Mouse (Mus musculus): ENCODE results near the gene Trem2. TPM values are rescaled to one million over a fixed set of nuclear protein-coding genes. Genes with fewer than 3 reads are reported as not detected.

Trem2 gene
- polyA plus RNA-seq, 1 experiment: 40.0 TPM

- no peak overlapping the region for H3K27ac ChIP-seq (ENCODE audit: insufficient read depth, low read length)
- H3K4me1 ChIP-seq (ENCODE audit: control insufficient read depth, insufficient read depth, low read length): peaks cover 4% of the 10 kb centered on the region; the same call in 1 of the 2 replicates
- no peak overlapping the region for H3K4me3 ChIP-seq (ENCODE audit: insufficient read depth, low read length)
- TF ChIP-seq POLR2A (IDR thresholded peaks at IDR 0.05; ENCODE audit: extremely low read depth, insufficient read depth, low read length) (no peak), CTCF (IDR thresholded peaks at IDR 0.05; ENCODE audit: extremely low read depth, insufficient read depth, low read length) (no peak)
Observed at GRCm38 (mm10) chr17:48323236-48323635, 23.0 kb upstream of the Trem2 start.

GRCm38 (mm10) chr17:48324258-48324657 is 21.9 kb upstream of the Trem2 start:
- no peak for TF ChIP-seq CTCF (IDR thresholded peaks at IDR 0.05; ENCODE audit: extremely low read depth, insufficient read depth, low read length)
- no peak for TF ChIP-seq POLR2A (IDR thresholded peaks at IDR 0.05; ENCODE audit: extremely low read depth, insufficient read depth, low read length)

GRCm38 (mm10) chr17:48325093-48325492 is 21.1 kb upstream of the Trem2 start:
- Histone ChIP-seq H3K4me1 (ENCODE audit: control insufficient read depth, insufficient read depth, low read length) (peaks cover 4% of the 10 kb centered on the region; the same call in 1 of the 2 replicates), H3K27ac (ENCODE audit: insufficient read depth, low read length) (no peak overlapping the region), H3K4me3 (ENCODE audit: insufficient read depth, low read length) (no peak overlapping the region)
- TF ChIP-seq POLR2A (IDR thresholded peaks at IDR 0.05; ENCODE audit: extremely low read depth, insufficient read depth, low read length) (no peak), CTCF (IDR thresholded peaks at IDR 0.05; ENCODE audit: extremely low read depth, insufficient read depth, low read length) (no peak)

More at GRCm38 (mm10) chr17:48324258-48324657, 21.9 kb upstream of the Trem2 start:
- peaks cover 4% of the 10 kb centered on the region; the same call in 1 of the 2 replicates for H3K4me1 ChIP-seq (ENCODE audit: control insufficient read depth, insufficient read depth, low read length)
- no peak overlapping the region for H3K4me3 ChIP-seq (ENCODE audit: insufficient read depth, low read length)
- H3K27ac ChIP-seq (ENCODE audit: insufficient read depth, low read length): no peak overlapping the region

- no peak for TF ChIP-seq CTCF (IDR thresholded peaks at IDR 0.05; ENCODE audit: extremely low read depth, insufficient read depth, low read length)
- no peak for TF ChIP-seq POLR2A (IDR thresholded peaks at IDR 0.05; ENCODE audit: extremely low read depth, insufficient read depth, low read length)
- no peak overlapping the region for H3K27ac ChIP-seq (ENCODE audit: insufficient read depth, low read length)
- H3K4me1 ChIP-seq (ENCODE audit: control insufficient read depth, insufficient read depth, low read length): peaks cover 4% of the 10 kb centered on the region; the same call in 1 of the 2 replicates
- H3K4me3 ChIP-seq (ENCODE audit: insufficient read depth, low read length): no peak overlapping the region
Observed at GRCm38 (mm10) chr17:48325638-48326037, 20.6 kb upstream of the Trem2 start.

- Histone ChIP-seq H3K4me3 (ENCODE audit: insufficient read depth, low read length) (no peak overlapping the region), H3K4me1 (ENCODE audit: control insufficient read depth, insufficient read depth, low read length) (peaks cover 4% of the 10 kb centered on the region; the same call in 1 of the 2 replicates), H3K27ac (ENCODE audit: insufficient read depth, low read length) (0 out of 2 replicates have a peak overlapping the region, but pooled peaks have one; percentile 64)
- no peak for TF ChIP-seq POLR2A (IDR thresholded peaks at IDR 0.05; ENCODE audit: extremely low read depth, insufficient read depth, low read length)
- TF ChIP-seq CTCF (IDR thresholded peaks at IDR 0.05; ENCODE audit: extremely low read depth, insufficient read depth, low read length): no peak
Observed at GRCm38 (mm10) chr17:48326656-48327055, 19.5 kb upstream of the Trem2 start.

- Histone ChIP-seq H3K4me3 (ENCODE audit: insufficient read depth, low read length) (no peak overlapping the region), H3K4me1 (ENCODE audit: control insufficient read depth, insufficient read depth, low read length) (no peaks in the 10 kb centered on the region), H3K27ac (ENCODE audit: insufficient read depth, low read length) (no peak overlapping the region)
- no peak for TF ChIP-seq POLR2A (IDR thresholded peaks at IDR 0.05; ENCODE audit: extremely low read depth, insufficient read depth, low read length)
- TF ChIP-seq CTCF (IDR thresholded peaks at IDR 0.05; ENCODE audit: extremely low read depth, insufficient read depth, low read length): no peak
Observed at GRCm38 (mm10) chr17:48332524-48332923, 13.7 kb upstream of the Trem2 start.

GRCm38 (mm10) chr17:48334186-48334585 is 12.0 kb upstream of the Trem2 start:
- Histone ChIP-seq H3K27ac (ENCODE audit: insufficient read depth, low read length) (no peak overlapping the region), H3K4me1 (ENCODE audit: control insufficient read depth, insufficient read depth, low read length) (no peaks in the 10 kb centered on the region), H3K4me3 (ENCODE audit: insufficient read depth, low read length) (no peak overlapping the region)
- no peak for TF ChIP-seq CTCF (IDR thresholded peaks at IDR 0.05; ENCODE audit: extremely low read depth, insufficient read depth, low read length)
- TF ChIP-seq POLR2A (IDR thresholded peaks at IDR 0.05; ENCODE audit: extremely low read depth, insufficient read depth, low read length): no peak

GRCm38 (mm10) chr17:48336857-48337256 is 9.3 kb upstream of the Trem2 start:
- Histone ChIP-seq H3K4me1 (ENCODE audit: control insufficient read depth, insufficient read depth, low read length) (no peaks in the 10 kb centered on the region), H3K4me3 (ENCODE audit: insufficient read depth, low read length) (no peak overlapping the region), H3K27ac (ENCODE audit: insufficient read depth, low read length) (no peak overlapping the region)
- TF ChIP-seq POLR2A (IDR thresholded peaks at IDR 0.05; ENCODE audit: extremely low read depth, insufficient read depth, low read length) (no peak), CTCF (IDR thresholded peaks at IDR 0.05; ENCODE audit: extremely low read depth, insufficient read depth, low read length) (peak; percentile 89)

GRCm38 (mm10) chr17:48340267-48340666 is 5.9 kb upstream of the Trem2 start:
- TF ChIP-seq CTCF (IDR thresholded peaks at IDR 0.05; ENCODE audit: extremely low read depth, insufficient read depth, low read length): no peak
- no peak for TF ChIP-seq POLR2A (IDR thresholded peaks at IDR 0.05; ENCODE audit: extremely low read depth, insufficient read depth, low read length)
- Histone ChIP-seq H3K4me1 (ENCODE audit: control insufficient read depth, insufficient read depth, low read length) (no peaks in the 10 kb centered on the region), H3K4me3 (ENCODE audit: insufficient read depth, low read length) (no peak overlapping the region), H3K27ac (ENCODE audit: insufficient read depth, low read length) (no peak overlapping the region)

GRCm38 (mm10) chr17:48341947-48342346 is 4.3 kb upstream of the Trem2 start:
- H3K4me3 ChIP-seq (ENCODE audit: insufficient read depth, low read length): no peak overlapping the region
- H3K4me1 ChIP-seq (ENCODE audit: control insufficient read depth, insufficient read depth, low read length): no peaks in the 10 kb centered on the region
- TF ChIP-seq POLR2A (IDR thresholded peaks at IDR 0.05; ENCODE audit: extremely low read depth, insufficient read depth, low read length) (no peak), CTCF (IDR thresholded peaks at IDR 0.05; ENCODE audit: extremely low read depth, insufficient read depth, low read length) (no peak)
- no peak overlapping the region for H3K27ac ChIP-seq (ENCODE audit: insufficient read depth, low read length)

Data from cortical plate, adult 2 months (tissue).